Mouse (Mus musculus): Measurements from ENCODE around the gene Lyzl4.

GRCm38 (mm10) chr9:121624920-121625319 is 17.0 kb downstream of the Lyzl4 start:
- TF ChIP-seq ZC3H11A (IDR thresholded peaks at IDR 0.05; ENCODE audit: low read depth, low read length): no peak
- no peak for TF ChIP-seq NELFE (IDR thresholded peaks at IDR 0.05; ENCODE audit: low read depth, low read length)
